Mouse (Mus musculus): ENCODE measurements at regions not wholly inside any gene's neighbourhood (a gene's known extent, or its start where the extent isn't known, plus 50 kb on each side); places are given as distances from the start of the nearest gene placed in this dataset.

- Histone ChIP-seq H3K4me1 (replicated peaks; ENCODE audit: control insufficient read depth, insufficient read depth, low read length) (no peaks in the 10 kb centered on the region), H3K9ac (ENCODE audit: low read depth, low read length) (no peak overlapping the region), H3K9me3 (ENCODE audit: control insufficient read depth) (no peaks in the 10 kb centered on the region), H3K4me2 (replicated peaks; ENCODE audit: low read depth) (no peak overlapping the region), H3K4me3 (ENCODE audit: low read depth, low read length) (no peak overlapping the region), H3K36me3 (ENCODE audit: control insufficient read depth, insufficient read depth) (no peaks in the 10 kb centered on the region), H3K27ac (ENCODE audit: low read depth, low read length) (no peak overlapping the region), H3K27me3 (replicated peaks; ENCODE audit: control insufficient read depth, insufficient read depth, low read length) (0 out of 2 replicates have a peak, but pooled peaks cover 3% of the 10 kb centered on the region)
- no peak for ATAC-seq
- TF ChIP-seq CTCF (IDR thresholded peaks at IDR 0.05; ENCODE audit: low read depth), result no peak
- 52% methylated on average over 4 of the region's 4 CpGs for WGBS
Observed at GRCm38 (mm10) chr7:78995820-78996219, 57.5 kb upstream of the Acan start.

Measured in intestine, postnatal 0 days (tissue).